Mouse (Mus musculus): ENCODE data around the gene Gm7697. TPM values are rescaled to one million over a fixed set of nuclear protein-coding genes. Genes with fewer than 3 reads are reported as not detected.
"Not testable (repeated sequence)": the region's sequence is repeated elsewhere in the genome, so short reads cannot be mapped to it uniquely, and the experiment has no call there.

Gm7697 gene
- polyA plus RNA-seq, 1 experiment from 2014 or later, result not detected

DNA sequence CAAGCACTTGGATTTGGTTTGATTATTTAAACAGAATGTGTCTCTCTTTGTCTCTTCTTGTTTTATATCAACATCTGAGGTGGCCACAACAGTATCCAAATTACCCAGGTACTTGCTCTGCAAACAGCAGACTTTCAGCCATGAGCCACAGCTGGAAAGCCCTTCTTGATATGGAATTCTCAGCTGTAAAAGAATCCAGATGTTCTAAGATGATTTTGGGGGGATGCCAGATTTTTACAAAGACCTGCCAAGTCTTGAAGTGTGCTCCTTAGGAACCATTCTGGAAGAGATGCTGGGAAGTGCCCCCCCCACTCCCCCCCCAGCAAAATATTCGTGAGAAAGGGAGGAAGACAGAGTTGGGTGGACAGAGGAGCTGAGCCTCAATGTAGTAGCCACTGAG lies 17.6 kb upstream of the Gm7697 start:
- WGBS, result 50% methylated on average over 1 of the region's 1 CpGs
- ATAC-seq (replicated peaks; ENCODE audit: low FRiP score), result not testable (repeated sequence)

DNA sequence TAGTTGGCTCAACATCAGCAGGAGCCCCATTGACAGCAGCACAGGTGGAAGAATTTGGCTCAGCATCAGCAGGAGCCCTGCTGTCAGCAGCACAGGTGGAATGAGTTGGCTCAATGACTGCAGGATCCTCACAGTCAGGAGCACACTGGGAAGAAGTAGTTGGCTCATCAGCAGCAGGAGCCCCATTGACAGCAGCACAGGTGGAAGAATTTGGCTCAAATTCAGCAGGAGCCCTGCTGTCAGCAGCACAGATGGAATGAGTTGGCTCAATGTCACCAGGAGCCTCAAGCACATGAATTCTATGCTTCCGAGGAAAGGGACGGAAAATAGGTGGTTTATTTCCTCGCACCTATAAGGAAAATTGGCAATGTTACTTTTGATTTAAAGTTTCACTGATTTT lies 47.8 kb downstream of the Gm7697 start:
- not testable (repeated sequence) for H3K27ac ChIP-seq (ENCODE audit: low read depth, low read length); H3K4me2 ChIP-seq; H3K9ac ChIP-seq (ENCODE audit: low read depth, low read length); H3K9me3 ChIP-seq (ENCODE audit: control insufficient read depth, low read length); H3K4me1 ChIP-seq (replicated peaks; ENCODE audit: control insufficient read depth, insufficient read depth, low read length); DNase-seq (ENCODE audit: low spot score); H3K4me3 ChIP-seq (ENCODE audit: low read depth, low read length); H3K27me3 ChIP-seq (replicated peaks; ENCODE audit: control insufficient read depth, insufficient read depth, low read length); ATAC-seq (replicated peaks; ENCODE audit: low FRiP score); H3K36me3 ChIP-seq (ENCODE audit: control insufficient read depth, insufficient read depth, low read length)
- 66% methylated on average over 3 of the region's 3 CpGs for WGBS

More for the DNA sequence above, 17.6 kb upstream of the Gm7697 start:
- H3K4me2 ChIP-seq; H3K36me3 ChIP-seq (ENCODE audit: control insufficient read depth, insufficient read depth, low read length); H3K4me1 ChIP-seq (replicated peaks; ENCODE audit: control insufficient read depth, insufficient read depth, low read length); H3K4me3 ChIP-seq (ENCODE audit: low read depth, low read length); DNase-seq (ENCODE audit: low spot score); H3K9ac ChIP-seq (ENCODE audit: low read depth, low read length); H3K27me3 ChIP-seq (replicated peaks; ENCODE audit: control insufficient read depth, insufficient read depth, low read length); H3K27ac ChIP-seq (ENCODE audit: low read depth, low read length); H3K9me3 ChIP-seq (ENCODE audit: control insufficient read depth, low read length): not testable (repeated sequence)

DNA sequence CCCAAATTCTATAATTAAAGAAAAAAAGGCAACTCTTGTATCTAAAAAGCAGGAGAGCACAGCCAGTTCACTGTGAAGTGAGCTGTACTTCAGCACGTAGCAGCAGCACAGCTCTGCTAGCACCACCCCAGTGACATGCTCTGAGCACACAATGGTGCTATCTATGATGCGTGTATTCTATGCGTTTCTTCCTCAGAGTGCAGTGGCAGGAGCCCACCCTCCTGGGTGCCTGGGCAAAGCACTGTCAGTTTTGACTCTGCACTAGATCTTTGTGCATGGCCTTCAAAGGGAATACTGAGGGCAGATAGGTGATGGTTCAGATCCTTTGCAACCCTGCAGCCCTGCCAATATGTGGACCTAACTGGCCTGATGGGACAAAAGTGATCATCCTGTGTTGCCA lies 69.3 kb downstream of the Gm7697 start, which contains the start of gene Gm9495:
Gm9495 (minus strand) TSS at position 101 of the 400 bp plus-strand sequence.
- not testable (repeated sequence) for H3K4me3 ChIP-seq (ENCODE audit: low read depth, low read length); H3K4me2 ChIP-seq; ATAC-seq (replicated peaks; ENCODE audit: low FRiP score); H3K9ac ChIP-seq (ENCODE audit: low read depth, low read length); H3K27me3 ChIP-seq (replicated peaks; ENCODE audit: control insufficient read depth, insufficient read depth, low read length); H3K9me3 ChIP-seq (ENCODE audit: control insufficient read depth, low read length); H3K27ac ChIP-seq (ENCODE audit: low read depth, low read length); DNase-seq (ENCODE audit: low spot score); H3K4me1 ChIP-seq (replicated peaks; ENCODE audit: control insufficient read depth, insufficient read depth, low read length); H3K36me3 ChIP-seq (ENCODE audit: control insufficient read depth, insufficient read depth, low read length)
- 68% methylated on average over 1 of the region's 3 CpGs for WGBS

Other genes with a start within 250 kb of the Gm7697 start
- gene Gm9495, start 69.4 kb downstream of the Gm7697 start, polyA plus RNA-seq (2014; fragmentation: Nextera tagmentation; extraction: Ambion mirVana), result not detected in 2 replicates
- 13.9 and 17.2 TPM in 2 replicates for gene Zfp868, start 102.6 kb upstream of the Gm7697 start, polyA plus RNA-seq (2014; fragmentation: Nextera tagmentation; extraction: Ambion mirVana)
- 0.77 and 0.92 TPM in 2 replicates for gene Zfp964, start 131.5 kb upstream of the Gm7697 start, polyA plus RNA-seq (2014; fragmentation: Nextera tagmentation; extraction: Ambion mirVana)
- gene Zfp869, start 187.7 kb upstream of the Gm7697 start, polyA plus RNA-seq (2014; fragmentation: Nextera tagmentation; extraction: Ambion mirVana), result 23.5 and 26.6 TPM in 2 replicates
- 3.8 and 4.1 TPM in 2 replicates for gene Zfp963, start 227.0 kb upstream of the Gm7697 start, polyA plus RNA-seq (2014; fragmentation: Nextera tagmentation; extraction: Ambion mirVana)